Mouse (Mus musculus) CD4-positive, CD25-positive, alpha-beta regulatory T cell, adult 9 weeks (primary cell): ENCODE measurements around the gene Skap2. TPM values are rescaled to one million over a fixed set of nuclear protein-coding genes. Genes with fewer than 3 reads are reported as not detected.

ENCODE experiments used
- polyA plus RNA-seq: library from polyadenylated mRNA; unstranded; fragments of 100-300 nt; shearing (Covaris generic); gene quantifications from one replicate; pipeline ENCODE4 v1.2.1, GENCODE M21; 2017

Skap2 gene
- 24.3 TPM for polyA plus RNA-seq

GRCm38 (mm10) chr6:52012409-52013244 lies at the start of gene Skap2:
Gene Skap2, minus strand, starts transcription at chr6:52012549.

Other genes starting within 250 kb of the Skap2 start
- gene Hoxa1, start 145.8 kb upstream of the Skap2 start, polyA plus RNA-seq, result not detected
- gene Hoxa2, start 152.3 kb upstream of the Skap2 start, polyA plus RNA-seq, result not detected
- gene 5730596B20Rik, start 164.9 kb upstream of the Skap2 start, polyA plus RNA-seq, result not detected
- gene Hoxa4, start 179.2 kb upstream of the Skap2 start, polyA plus RNA-seq, result not detected
- gene Hoxa5, start 192.0 kb upstream of the Skap2 start, polyA plus RNA-seq, result not detected
- not detected for gene Hoxa6, start 196.2 kb upstream of the Skap2 start, polyA plus RNA-seq
- not detected for gene Hoxa3, start 200.8 kb upstream of the Skap2 start, polyA plus RNA-seq
- not detected for gene Gm28308, start 200.8 kb upstream of the Skap2 start, polyA plus RNA-seq
- 0.72 TPM for gene Hoxa7, start 209.3 kb upstream of the Skap2 start, polyA plus RNA-seq
- not detected for gene Hoxa9, start 218.5 kb upstream of the Skap2 start, polyA plus RNA-seq
- gene Hoxa10, start 228.3 kb upstream of the Skap2 start, polyA plus RNA-seq, result not detected
- gene Hoxa11, start 233.3 kb upstream of the Skap2 start, polyA plus RNA-seq, result not detected
- gene Hoxa13, start 248.3 kb upstream of the Skap2 start, polyA plus RNA-seq, result not detected